Mouse (Mus musculus): ENCODE results near the gene Fam102a.

GRCm38 (mm10) chr2:32492661-32493060 lies 42.5 kb upstream of the Fam102a start:
- no peak for TF ChIP-seq NANOG (IDR thresholded peaks at IDR 0.05; ENCODE audit: borderline replicate concordance, low read length)
- TF ChIP-seq CTCF (conservative IDR thresholded peaks at IDR 0.05; ENCODE audit: low read length), result no peak
- no peak for TF ChIP-seq POU5F1 (IDR thresholded peaks at IDR 0.05; ENCODE audit: borderline replicate concordance, low read length)

All from E14TG2a.4 (cell line).